Mouse (Mus musculus) ES-E14 (cell line): Measurements from ENCODE around the gene Krtap3-1. TPM values are rescaled to one million over a fixed set of nuclear protein-coding genes. Genes with fewer than 3 reads are reported as not detected.

Experiments used
- DNase-seq: peaks from one replicate; pipeline ENCODE4 v3.0.0-alpha.2; 2013; ENCODE audit warnings: low read depth, low spot score
- H3K27ac ChIP-seq: 2 replicates; pipeline ENCODE4 v1.5.1; 2012; ENCODE audit warnings: low read depth, mild to moderate bottlenecking, low read length, moderate library complexity, mixed read lengths; ENCODE audit not compliant: poor library complexity, insufficient read depth, severe bottlenecking
- H3K36me3 ChIP-seq: 2 replicates; pipeline ENCODE4 v1.6.1; 2012; ENCODE audit warnings: mild to moderate bottlenecking, low read length, moderate library complexity, mixed read lengths; ENCODE audit not compliant: control insufficient read depth, poor library complexity, insufficient read depth, severe bottlenecking
- H3K4me1 ChIP-seq, 2 experiments: fragments of 150-350 bp in 1 of 2; sonication (generic) in 1 of 2; 2 replicates each; pipeline ENCODE4 v1.6.1; 2012; ENCODE audit warnings: low read length in 2 of 2, mild to moderate bottlenecking in 1 of 2, mixed read lengths in 1 of 2; ENCODE audit not compliant: control insufficient read depth in 2 of 2, insufficient read depth in 2 of 2, poor library complexity in 1 of 2
- H3K4me3 ChIP-seq, 2 experiments: fragments of 150-350 bp in 1 of 2; sonication (generic) in 1 of 2; 2 replicates each; pipeline ENCODE4 v1.5.1; 2012; ENCODE audit warnings: low read length in 2 of 2, low read depth in 1 of 2, mild to moderate bottlenecking in 1 of 2, mixed read lengths in 1 of 2; ENCODE audit not compliant: insufficient read depth in 1 of 2, poor library complexity in 1 of 2, severe bottlenecking in 1 of 2
- H3K9ac ChIP-seq: 2 replicates; pipeline ENCODE4 v1.6.1; 2012; ENCODE audit warnings: low read depth, mild to moderate bottlenecking, low read length, mixed read lengths; ENCODE audit not compliant: poor library complexity, insufficient read depth, severe bottlenecking
- H3K9me3 ChIP-seq: fragments of 150-350 bp; sonication (generic); 2 replicates; pipeline ENCODE4 v1.6.1; 2012; ENCODE audit warnings: low read depth, mild to moderate bottlenecking, low read length; ENCODE audit not compliant: control insufficient read depth, insufficient read depth
- CHD2 ChIP-seq: IDR thresholded peaks from 2 replicates; pipeline ENCODE4 v1.6.1; 2014; ENCODE audit warnings: mild to moderate bottlenecking, low read depth, low read length, inconsistent platforms
- HCFC1 ChIP-seq: IDR thresholded peaks from 2 replicates; pipeline ENCODE4 v1.6.1; 2012; ENCODE audit warnings: low read length, inconsistent platforms, borderline replicate concordance; ENCODE audit not compliant: insufficient read depth
- MAFK ChIP-seq: IDR thresholded peaks from 2 replicates; pipeline ENCODE4 v1.6.1; 2014; ENCODE audit warnings: mild to moderate bottlenecking, low read depth, low read length, inconsistent platforms; ENCODE audit not compliant: insufficient read depth
- ZC3H11A ChIP-seq: IDR thresholded peaks from 2 replicates; pipeline ENCODE4 v1.6.1; 2012; ENCODE audit warnings: low read depth, mild to moderate bottlenecking, inconsistent platforms, low read length, borderline replicate concordance
- ZNF384 ChIP-seq: IDR thresholded peaks from 2 replicates; pipeline ENCODE4 v1.6.1; 2012; ENCODE audit warnings: low read depth, low read length, inconsistent platforms
- in situ Hi-C, 2 experiments: fragments of 600-800 bp; cut with MboI; formaldehyde crosslinking; loops; one replicate each; pipeline ENCODE4 v1.15.1; 2025; ENCODE audit warnings: low sequenced_read_pairs in 2 of 2, inconsistent platforms in 1 of 2; ENCODE audit not compliant: unreplicated experiment in 2 of 2
- total RNA-seq: library from RNA; depleted of rRNA; stranded (reverse); fragments of 300-350 nt; gene quantifications from 2 replicates; pipeline ENCODE4 v1.2.3, GENCODE M21; 2012; rRNA removed

Gene Krtap3-1
- total RNA-seq, 1 experiment, result not detected

- Histone ChIP-seq H3K27ac (no peak overlapping the region), H3K36me3 (no peaks in the 10 kb centered on the region), H3K4me3 (no peak overlapping the region), H3K9ac (no peak overlapping the region), H3K9me3 (no peaks in the 10 kb centered on the region), H3K4me1 (no peaks in the 10 kb centered on the region)
- peak; percentile 17 for DNase-seq
- peak; percentile 54; the same call in 1 of the 2 replicates for TF ChIP-seq ZC3H11A
- no peak for TF ChIP-seq MAFK
- in situ Hi-C loops, result no loop called here
These were observed 18.5 kb downstream of the Krtap3-1 start for GRCm38 (mm10) chr11:99547892-99548291.

GRCm38 (mm10) chr11:99539721-99540120 is 26.7 kb downstream of the Krtap3-1 start:
- H3K27ac ChIP-seq, result no peak overlapping the region
- in situ Hi-C loops, result no loop called here
- no peaks in the 10 kb centered on the region for H3K4me1 ChIP-seq

GRCm38 (mm10) chr11:99521288-99521860 is 45.1 kb downstream of the Krtap3-1 start, which contains the start of gene Krt39:
Krt39 (minus strand) TSS chr11:99521338.
- no peak for DNase-seq
- Histone ChIP-seq H3K4me3 (no peak within 1 kb of the TSS), H3K27ac (no peak within 1 kb of the TSS), H3K9ac (no peak within 1 kb of the TSS), H3K36me3 (no peaks in the 10 kb centered on the region), H3K9me3 (no peaks in the 10 kb centered on the region), H3K4me1 (no peaks in the 10 kb centered on the region)
- in situ Hi-C loops, result no loop called here
- TF ChIP-seq ZNF384, result no peak
- TF ChIP-seq HCFC1, result no peak
- no peak for TF ChIP-seq CHD2
- TF ChIP-seq MAFK, result no peak
- TF ChIP-seq ZC3H11A, result no peak

More at GRCm38 (mm10) chr11:99539721-99540120, 26.7 kb downstream of the Krtap3-1 start:
- no peak for TF ChIP-seq ZNF384
- no peak for TF ChIP-seq HCFC1
- TF ChIP-seq ZC3H11A, result no peak
- TF ChIP-seq CHD2, result no peak
- TF ChIP-seq MAFK, result no peak
- Histone ChIP-seq H3K9ac (no peak overlapping the region), H3K9me3 (no peaks in the 10 kb centered on the region), H3K36me3 (no peaks in the 10 kb centered on the region), H3K4me3 (no peak overlapping the region)
- no peak for DNase-seq

Other genes starting within 250 kb of the Krtap3-1 start
- not detected in 2 replicates for gene Krt25, start 243.7 kb downstream of the Krtap3-1 start, total RNA-seq
- gene Krt26, start 228.7 kb downstream of the Krtap3-1 start, total RNA-seq, result not detected in 2 replicates
- gene Krt27, start 215.5 kb downstream of the Krtap3-1 start, total RNA-seq, result 0.13 TPM in 1 of 2 replicates, not detected in the other
- 0.18 and 0.32 TPM in 2 replicates for gene Krt28, start 191.7 kb downstream of the Krtap3-1 start, total RNA-seq
- gene Krt10, start 177.3 kb downstream of the Krtap3-1 start, total RNA-seq, result 0.53 and 2.8 TPM in 2 replicates
- 0.37 and 0.49 TPM in 2 replicates for gene Krt12, start 144.4 kb downstream of the Krtap3-1 start, total RNA-seq
- 1.8 and 2.4 TPM in 2 replicates for gene Krt20, start 128.5 kb downstream of the Krtap3-1 start, total RNA-seq
- 0.16 and 0.18 TPM in 2 replicates for gene Krt23, start 73.5 kb downstream of the Krtap3-1 start, total RNA-seq
- not detected in 2 replicates for gene Krt39, start 45.3 kb downstream of the Krtap3-1 start, total RNA-seq
- gene Krt40, start 23.5 kb downstream of the Krtap3-1 start, total RNA-seq, result not detected in 2 replicates
- not detected in 2 replicates for gene Krtap3-3, start 15.8 kb downstream of the Krtap3-1 start, total RNA-seq
- not detected in 2 replicates for gene Krtap3-2, start 9.8 kb downstream of the Krtap3-1 start, total RNA-seq
- gene Gm11939, start 7.2 kb downstream of the Krtap3-1 start, total RNA-seq, result not detected in 2 replicates
- not detected in 2 replicates for gene Krtap1-5, start 14.4 kb upstream of the Krtap3-1 start, total RNA-seq
- not detected in 2 replicates for gene Krtap1-4, start 17.0 kb upstream of the Krtap3-1 start, total RNA-seq
- gene Krtap1-3, start 24.7 kb upstream of the Krtap3-1 start, total RNA-seq, result not detected in 2 replicates
- gene Krtap9-3, start 31.5 kb upstream of the Krtap3-1 start, total RNA-seq, result not detected in 2 replicates
- gene Gm11938, start 36.7 kb upstream of the Krtap3-1 start, total RNA-seq, result not detected in 2 replicates
- not detected in 2 replicates for gene Gm11937, start 43.6 kb upstream of the Krtap3-1 start, total RNA-seq
- gene Krtap2-4, start 48.2 kb upstream of the Krtap3-1 start, total RNA-seq, result not detected in 2 replicates
- not detected in 2 replicates for gene Gm11562, start 53.8 kb upstream of the Krtap3-1 start, total RNA-seq
- not detected in 2 replicates for gene Krtap4-1, start 61.6 kb upstream of the Krtap3-1 start, total RNA-seq
- gene Krtap4-2, start 68.5 kb upstream of the Krtap3-1 start, total RNA-seq, result not detected in 2 replicates
- not detected in 2 replicates for gene Krtap4-7, start 77.5 kb upstream of the Krtap3-1 start, total RNA-seq
- gene Gm11555, start 83.6 kb upstream of the Krtap3-1 start, total RNA-seq, result not detected in 2 replicates
- not detected in 2 replicates for gene Gm11563, start 92.3 kb upstream of the Krtap3-1 start, total RNA-seq
- gene Krtap4-6, start 99.3 kb upstream of the Krtap3-1 start, total RNA-seq, result not detected in 2 replicates
- not detected in 2 replicates for gene Gm14190, start 124.1 kb upstream of the Krtap3-1 start, total RNA-seq
- not detected in 2 replicates for gene Gm14180, start 167.7 kb upstream of the Krtap3-1 start, total RNA-seq
- not detected in 2 replicates for gene Gm11595, start 206.3 kb upstream of the Krtap3-1 start, total RNA-seq
- gene Krtap4-8, start 214.1 kb upstream of the Krtap3-1 start, total RNA-seq, result not detected in 2 replicates
- gene Krtap4-9, start 218.6 kb upstream of the Krtap3-1 start, total RNA-seq, result not detected in 2 replicates
- not detected in 2 replicates for gene Gm11596, start 226.8 kb upstream of the Krtap3-1 start, total RNA-seq
- gene Gm11569, start 232.3 kb upstream of the Krtap3-1 start, total RNA-seq, result not detected in 2 replicates
- gene Gm11554, start 237.8 kb upstream of the Krtap3-1 start, total RNA-seq, result not detected in 2 replicates
- 1.3 and 1.5 TPM in 2 replicates for gene Krtap4-13, start 243.3 kb upstream of the Krtap3-1 start, total RNA-seq
- 0.89 and 1.4 TPM in 2 replicates for gene Gm11564, start 249.0 kb upstream of the Krtap3-1 start, total RNA-seq